Mouse (Mus musculus): ENCODE results near the gene Cntnap4.

Cntnap4 gene

DNA sequence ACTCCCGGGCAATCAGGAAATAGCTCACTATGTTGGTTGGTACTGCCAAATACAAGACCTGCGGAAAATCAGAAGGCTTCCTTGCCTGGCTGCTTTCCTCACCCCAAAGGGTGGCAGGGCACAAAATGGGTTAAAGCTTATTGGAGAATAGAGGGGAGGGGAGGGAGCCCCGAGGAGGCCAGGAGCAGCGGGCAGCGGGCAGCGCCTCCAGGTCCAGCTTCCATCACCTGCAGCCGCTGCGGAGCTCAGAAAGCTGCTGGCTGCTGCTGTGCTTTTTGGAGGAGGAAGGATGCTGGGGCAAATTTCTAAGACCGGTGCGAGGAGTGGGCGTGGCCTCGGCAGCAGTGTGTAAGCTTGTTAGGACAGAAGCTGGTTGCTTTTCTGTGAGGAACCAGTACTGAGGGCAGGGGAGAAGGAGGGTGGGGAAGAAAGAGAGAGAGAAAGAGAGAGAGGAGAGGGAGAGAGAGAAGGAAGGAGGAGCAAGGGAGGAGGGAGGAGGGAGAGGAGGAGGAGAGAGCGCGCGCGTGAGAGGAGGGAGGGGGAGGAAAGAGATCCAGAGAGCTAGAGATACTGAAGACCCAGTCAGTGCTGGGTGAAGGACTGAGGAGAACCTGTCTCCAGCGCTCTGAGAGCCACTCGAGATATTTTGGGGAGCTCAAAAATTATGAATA, at the start of gene Cntnap4:
Cntnap4 (plus strand) TSS at position 573 of the 671 bp plus-strand sequence.
- in situ Hi-C loops (cut with MseI, MboI): loop anchor here in 1 of 2 experiments (10.0 kb wide), 1 partner anchor 335 kb away; no protein-coding TSS in a partner anchor

- in situ Hi-C loops (cut with MseI, MboI): no loop called here
These were observed 12.5 kb upstream of the Cntnap4 start for GRCm38 (mm10) chr8:112557376-112557775.

DNA sequence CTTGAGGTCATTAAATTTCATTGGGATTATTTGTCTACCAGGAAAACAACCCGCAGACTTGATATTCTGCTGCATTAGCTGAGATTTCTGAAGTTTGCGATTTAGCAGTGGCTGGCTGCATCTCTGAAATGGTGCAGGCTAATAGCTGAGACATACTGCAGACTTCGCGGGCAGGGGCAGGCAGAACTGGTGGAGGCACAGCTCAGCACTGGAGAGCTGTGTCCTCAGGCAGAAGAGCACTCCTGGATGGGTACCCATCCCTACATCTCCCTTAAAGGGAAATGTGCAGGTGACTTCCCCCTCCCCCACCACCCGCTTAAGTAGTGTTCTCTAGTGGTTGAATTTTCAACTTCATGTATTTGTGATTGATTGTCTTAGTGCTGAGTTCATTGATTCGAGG, 698 bp downstream of the Cntnap4 start:
- in situ Hi-C loops (cut with MseI, MboI): loop anchor here in 1 of 2 experiments (10.0 kb wide), 1 partner anchor 334 kb away; no protein-coding TSS in a partner anchor

- in situ Hi-C loops (cut with MseI, MboI): loop anchor here in 1 of 2 experiments (10.0 kb wide), 1 partner anchor 333 kb away; no protein-coding TSS in a partner anchor
These were observed 1.6 kb downstream of the Cntnap4 start for GRCm38 (mm10) chr8:112571337-112571904.

DNA sequence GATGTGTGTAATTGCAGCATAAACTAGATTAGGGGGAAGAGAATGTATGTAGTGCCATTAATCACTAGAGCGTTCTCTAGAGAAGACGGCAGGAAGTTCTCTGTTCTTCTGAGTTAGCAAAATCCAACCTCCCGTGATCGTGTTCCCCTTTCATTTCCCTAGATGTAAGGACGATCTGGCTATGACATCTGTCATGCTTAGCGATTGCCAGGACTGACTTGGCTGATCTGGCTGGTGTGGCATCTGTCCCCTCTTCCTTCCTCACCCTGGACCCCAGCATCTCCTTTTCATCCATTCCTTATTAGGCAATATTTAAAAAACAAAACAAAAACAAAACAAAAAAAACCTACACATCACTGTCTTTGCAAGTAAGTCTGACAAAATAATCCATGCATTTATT, 11.6 kb downstream of the Cntnap4 start:
- in situ Hi-C loops (cut with MseI, MboI): no loop called here

- in situ Hi-C loops (cut with MseI, MboI): no loop called here
These were observed 13.6 kb downstream of the Cntnap4 start for GRCm38 (mm10) chr8:112583440-112583839.

- in situ Hi-C loops (cut with MseI, MboI): no loop called here
These were observed 18.7 kb downstream of the Cntnap4 start for GRCm38 (mm10) chr8:112588357-112589051.

DNA sequence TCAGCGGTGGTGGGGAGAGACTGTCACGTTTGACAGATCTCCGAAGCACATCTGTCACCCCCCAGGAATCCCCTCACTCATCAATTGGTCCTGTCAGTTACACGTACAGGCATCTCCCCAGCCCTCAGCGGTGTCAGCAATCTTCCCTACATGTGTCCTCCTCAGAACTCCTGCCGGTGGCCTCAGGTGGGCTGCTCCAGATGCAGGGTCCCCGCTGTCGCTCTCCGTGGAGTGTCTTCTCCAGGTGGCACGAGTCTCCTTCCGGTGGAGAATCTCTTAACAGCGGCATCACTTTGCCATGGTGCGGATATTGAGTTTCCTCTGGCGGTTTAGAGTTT, 19.2 kb downstream of the Cntnap4 start:
- in situ Hi-C loops (cut with MseI, MboI): no loop called here

DNA sequence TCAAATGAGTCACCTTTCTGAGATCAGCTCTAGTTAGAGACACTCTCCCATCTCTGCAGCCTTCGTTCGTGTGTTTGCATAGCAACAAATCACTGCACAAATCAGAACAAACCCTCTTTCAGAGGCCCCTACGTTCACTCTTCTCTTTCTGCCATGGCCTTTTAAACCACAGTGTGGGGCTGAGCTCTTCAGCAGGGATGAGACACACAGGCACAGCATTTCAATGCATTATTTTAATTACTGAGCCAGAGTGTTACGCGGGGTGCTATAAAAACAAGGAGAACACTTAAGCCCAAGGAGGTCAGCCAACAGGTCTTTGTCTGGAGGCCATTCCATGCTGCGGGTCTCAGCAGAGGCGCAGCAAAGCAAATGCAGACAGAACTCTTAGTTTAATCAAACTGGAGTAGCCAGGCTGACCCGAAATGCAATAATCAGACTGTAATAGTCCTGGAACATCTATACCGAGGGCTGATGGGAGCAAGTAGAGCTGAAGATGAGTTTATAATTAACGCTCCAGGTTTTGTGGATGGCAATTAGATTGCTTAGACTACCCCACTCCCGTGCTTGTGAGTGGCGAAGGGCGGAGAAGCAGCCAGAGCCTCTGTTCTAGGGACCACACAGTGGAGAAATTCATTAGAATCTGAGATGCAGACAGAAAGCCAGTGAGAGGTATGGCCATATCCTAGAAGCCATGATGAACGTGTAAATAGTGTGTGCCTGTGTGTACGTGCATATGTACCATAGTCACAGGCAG, 26.4 kb downstream of the Cntnap4 start:
- in situ Hi-C loops (cut with MseI, MboI): no loop called here

GRCm38 (mm10) chr8:112599975-112600374, 30.1 kb downstream of the Cntnap4 start:
- in situ Hi-C loops (cut with MseI, MboI): no loop called here

GRCm38 (mm10) chr8:112601150-112601549, 31.3 kb downstream of the Cntnap4 start:
- in situ Hi-C loops (cut with MseI, MboI): no loop called here

- in situ Hi-C loops (cut with MseI, MboI): no loop called here
These were observed 40.3 kb downstream of the Cntnap4 start for GRCm38 (mm10) chr8:112610121-112610520.

DNA sequence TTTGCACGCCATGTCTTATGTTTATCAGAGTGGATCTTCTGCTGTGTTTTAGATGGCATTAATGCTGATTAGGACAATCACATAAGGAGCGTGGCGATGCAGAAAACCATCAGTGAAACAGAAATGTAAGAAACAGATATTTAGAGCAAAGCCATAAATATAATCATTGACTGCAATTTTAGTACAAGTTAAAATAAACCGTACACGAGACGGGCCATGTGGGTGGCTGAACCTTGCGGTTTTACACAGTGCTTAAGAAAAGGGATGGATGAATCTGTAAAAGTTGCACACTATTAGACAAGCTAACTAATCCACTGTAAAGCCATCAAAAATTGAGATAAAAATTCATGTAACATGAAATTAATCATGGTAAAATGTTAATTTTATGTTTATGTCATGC, 58.9 kb downstream of the Cntnap4 start:
- in situ Hi-C loops (cut with MseI, MboI): no loop called here

DNA sequence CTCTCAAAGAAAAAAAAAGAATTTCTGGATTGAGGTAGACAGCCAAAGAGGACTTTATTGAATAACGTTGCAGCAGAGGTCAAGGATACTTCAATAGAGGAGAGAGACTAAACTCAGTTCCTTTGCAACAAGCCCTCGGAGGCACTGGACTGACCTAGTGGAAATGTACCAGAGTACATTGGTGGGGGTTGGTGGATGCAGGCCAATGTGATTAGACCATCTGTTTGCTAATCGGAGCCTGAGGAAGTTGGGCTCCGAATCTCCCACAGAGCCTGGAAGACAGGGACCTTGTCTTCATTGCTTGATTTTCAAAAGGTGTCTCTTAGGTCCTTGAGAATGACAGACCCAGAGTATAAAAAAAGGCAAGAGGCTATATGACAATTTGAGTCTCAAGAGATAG, 82.8 kb downstream of the Cntnap4 start:
- in situ Hi-C loops (cut with MseI, MboI): no loop called here

GRCm38 (mm10) chr8:112653276-112653675, 83.4 kb downstream of the Cntnap4 start:
- in situ Hi-C loops (cut with MseI, MboI): no loop called here

DNA sequence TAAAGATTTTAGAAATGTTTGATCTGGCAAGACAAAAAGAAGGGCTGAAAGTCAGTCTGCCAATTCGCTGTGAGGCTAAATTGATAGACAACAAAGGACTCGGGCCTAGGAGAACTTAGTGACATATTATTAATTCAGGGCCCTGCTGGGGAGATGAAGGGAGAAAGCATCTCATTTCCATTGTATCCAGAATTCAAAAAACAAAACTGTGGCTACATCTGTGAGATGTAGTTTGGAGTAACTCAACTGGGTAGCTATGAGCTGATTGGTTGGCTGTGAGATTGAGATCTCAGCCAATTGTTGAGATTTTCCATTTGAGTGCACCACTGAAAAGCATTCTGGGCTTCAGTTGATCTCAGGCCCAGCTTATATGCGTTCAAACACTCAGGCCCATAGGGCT, 84.2 kb downstream of the Cntnap4 start:
- in situ Hi-C loops (cut with MseI, MboI): no loop called here

DNA sequence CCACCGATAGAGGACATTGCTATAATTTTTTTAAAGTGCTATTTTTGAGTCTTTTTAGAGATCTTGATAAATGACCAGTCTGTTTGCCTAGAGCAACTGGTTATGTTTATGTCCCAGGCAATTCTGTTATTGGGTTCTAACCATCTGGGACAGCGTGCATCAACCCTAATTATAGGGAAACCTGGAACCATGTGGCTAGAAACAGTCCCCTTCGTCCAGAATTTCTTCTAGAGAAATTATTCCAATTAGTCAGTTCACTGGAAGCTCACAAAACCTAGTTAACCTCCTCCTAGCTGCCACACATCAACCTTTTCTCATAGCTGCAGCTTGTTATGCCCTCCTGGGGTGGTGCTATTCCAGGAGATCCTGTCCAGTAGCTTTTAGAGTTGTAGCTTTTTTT, 94.2 kb downstream of the Cntnap4 start:
- in situ Hi-C loops (cut with MseI, MboI): no loop called here

GRCm38 (mm10) chr8:112674671-112675070, 104.8 kb downstream of the Cntnap4 start:
- in situ Hi-C loops (cut with MseI, MboI): no loop called here

DNA sequence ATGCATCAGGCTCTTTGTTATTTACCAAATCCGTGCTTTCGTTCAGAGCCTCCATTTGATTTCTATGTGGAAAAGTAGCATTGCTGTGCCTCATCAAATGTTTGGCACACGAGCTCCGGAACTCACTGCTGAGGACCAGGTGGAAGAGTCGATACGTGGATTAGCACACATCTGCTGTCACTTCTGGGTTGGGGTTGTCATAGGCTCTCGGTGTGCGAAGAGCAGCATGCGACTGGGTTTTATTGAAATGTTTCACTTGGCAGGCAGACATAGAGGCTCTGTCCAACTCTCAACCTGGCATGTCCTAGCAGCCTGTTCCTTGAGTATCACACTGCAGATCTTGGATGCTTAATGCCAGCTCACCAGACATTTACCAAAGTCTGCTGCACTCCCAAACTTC, 111.9 kb downstream of the Cntnap4 start:
- in situ Hi-C loops (cut with MseI, MboI): no loop called here

- in situ Hi-C loops (cut with MseI, MboI): no loop called here
These were observed 125.9 kb downstream of the Cntnap4 start for GRCm38 (mm10) chr8:112695708-112696107.

- in situ Hi-C loops (cut with MseI, MboI): no loop called here
These were observed 128.3 kb downstream of the Cntnap4 start for GRCm38 (mm10) chr8:112698141-112698540.

DNA sequence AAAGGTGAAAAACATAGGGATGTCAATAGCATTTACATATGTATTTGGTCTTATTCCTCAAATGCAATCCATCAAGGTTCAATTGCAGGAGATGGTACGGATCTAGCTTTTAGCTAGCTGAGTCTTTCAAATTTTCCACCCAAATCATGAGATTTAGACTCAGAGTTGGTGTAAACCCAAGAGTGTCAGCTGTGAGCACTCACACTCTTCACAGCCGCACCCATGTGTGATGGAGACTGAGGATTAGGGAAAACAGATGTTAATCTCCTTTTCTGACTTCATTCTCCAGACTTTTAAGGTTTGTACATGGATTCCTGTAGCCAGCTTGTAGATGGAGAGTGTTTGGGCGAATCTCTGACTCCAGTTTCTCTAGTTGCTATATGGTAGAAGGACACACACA, 147.1 kb downstream of the Cntnap4 start:
- in situ Hi-C loops (cut with MseI, MboI): no loop called here

Measured in mouse trophoblast stem cell (cell line).